Mouse (Mus musculus) stomach, postnatal 0 days (tissue): Measurements from ENCODE around the gene Gm42791.

Source experiments
- CTCF ChIP-seq: IDR thresholded peaks from 2 replicates; pipeline ENCODE4 v1.5.1; 2016; ENCODE audit warnings: antibody characterized with exemption, low read depth, mild to moderate bottlenecking, moderate library complexity
- EP300 ChIP-seq: optimal IDR thresholded peaks from 2 replicates; pipeline ENCODE3; 2016; ENCODE audit warnings: antibody characterized with exemption

GRCm38 (mm10) chr5:148862136-148862535, 132.8 kb downstream of the Gm42791 start:
- TF ChIP-seq CTCF: no peak
- no peak for TF ChIP-seq EP300
